Mouse (Mus musculus): ENCODE results near the gene Jph3. TPM values are rescaled to one million over a fixed set of nuclear protein-coding genes. Genes with fewer than 3 reads are reported as not detected.

The Jph3 gene
- polyA plus RNA-seq, 1 experiment from 2014 or later = 2.4 TPM

DNA sequence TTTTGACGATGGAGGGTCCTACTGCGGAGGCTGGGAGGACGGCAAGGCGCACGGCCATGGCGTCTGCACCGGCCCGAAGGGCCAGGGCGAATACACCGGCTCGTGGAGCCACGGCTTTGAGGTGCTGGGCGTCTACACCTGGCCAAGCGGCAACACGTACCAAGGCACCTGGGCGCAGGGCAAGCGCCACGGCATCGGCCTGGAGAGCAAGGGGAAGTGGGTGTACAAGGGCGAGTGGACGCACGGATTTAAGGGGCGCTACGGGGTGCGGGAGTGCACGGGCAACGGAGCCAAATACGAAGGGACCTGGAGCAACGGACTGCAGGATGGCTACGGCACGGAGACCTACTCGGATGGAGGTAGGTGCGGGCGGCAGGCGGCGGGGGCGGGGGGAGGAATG lies 1.2 kb downstream of the Jph3 start:
- no peaks in the 10 kb centered on the region; the same call in 1 of the 2 replicates for H3K9me3 ChIP-seq

DNA sequence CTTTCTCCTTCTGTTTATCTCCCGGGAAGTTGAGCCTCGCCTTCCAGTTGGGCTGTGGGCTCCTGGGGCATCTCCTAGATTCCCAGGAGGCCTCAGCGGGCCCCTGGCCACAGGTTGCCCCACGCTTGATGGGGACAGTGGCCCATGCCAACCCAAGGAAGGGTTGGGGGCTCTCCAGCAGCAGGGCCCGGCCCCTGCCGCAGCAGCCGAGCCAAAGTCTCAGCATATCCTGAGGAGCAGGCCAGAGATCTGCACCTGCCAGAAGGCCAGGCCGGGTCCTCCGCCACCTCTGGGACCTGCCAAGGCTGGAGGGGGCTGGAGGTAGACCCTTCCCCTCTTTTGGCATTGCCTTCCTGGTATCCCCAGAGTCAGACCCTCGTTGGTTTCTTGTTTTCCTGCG lies 1.6 kb downstream of the Jph3 start:
- H3K4me3 ChIP-seq = peak overlapping the region; percentile 59
- no peak overlapping the region for H3K27ac ChIP-seq
- H3K9me3 ChIP-seq = no peaks in the 10 kb centered on the region; the same call in 1 of the 2 replicates
- peak overlapping the region; percentile 87 for H3K4me2 ChIP-seq
- H3K4me1 ChIP-seq = peaks cover 18% of the 10 kb centered on the region
- H3K36me3 ChIP-seq = no peaks in the 10 kb centered on the region
- no peak overlapping the region for H3K9ac ChIP-seq
- peaks cover 84% of the 10 kb centered on the region for H3K27me3 ChIP-seq
- WGBS = 2% methylated on average over 11 of the region's 11 CpGs
- ATAC-seq (ENCODE audit: insufficient number of reproducible peaks, insufficient read depth, low FRiP score, low TSS enrichment, low read depth) = no peak

More for the DNA sequence above, 1.2 kb downstream of the Jph3 start:
- Histone ChIP-seq H3K36me3 (no peaks in the 10 kb centered on the region), H3K9ac (peak overlapping the region; percentile 54; the same call in 1 of the 2 replicates), H3K27me3 (peaks cover 84% of the 10 kb centered on the region), H3K27ac (no peak overlapping the region), H3K4me2 (peak overlapping the region; percentile 87), H3K4me3 (peak overlapping the region; percentile 59), H3K4me1 (peaks cover 18% of the 10 kb centered on the region)
- 1% methylated on average over 37 of the region's 37 CpGs for WGBS
- ATAC-seq (ENCODE audit: insufficient number of reproducible peaks, insufficient read depth, low FRiP score, low TSS enrichment, low read depth) = no peak

DNA sequence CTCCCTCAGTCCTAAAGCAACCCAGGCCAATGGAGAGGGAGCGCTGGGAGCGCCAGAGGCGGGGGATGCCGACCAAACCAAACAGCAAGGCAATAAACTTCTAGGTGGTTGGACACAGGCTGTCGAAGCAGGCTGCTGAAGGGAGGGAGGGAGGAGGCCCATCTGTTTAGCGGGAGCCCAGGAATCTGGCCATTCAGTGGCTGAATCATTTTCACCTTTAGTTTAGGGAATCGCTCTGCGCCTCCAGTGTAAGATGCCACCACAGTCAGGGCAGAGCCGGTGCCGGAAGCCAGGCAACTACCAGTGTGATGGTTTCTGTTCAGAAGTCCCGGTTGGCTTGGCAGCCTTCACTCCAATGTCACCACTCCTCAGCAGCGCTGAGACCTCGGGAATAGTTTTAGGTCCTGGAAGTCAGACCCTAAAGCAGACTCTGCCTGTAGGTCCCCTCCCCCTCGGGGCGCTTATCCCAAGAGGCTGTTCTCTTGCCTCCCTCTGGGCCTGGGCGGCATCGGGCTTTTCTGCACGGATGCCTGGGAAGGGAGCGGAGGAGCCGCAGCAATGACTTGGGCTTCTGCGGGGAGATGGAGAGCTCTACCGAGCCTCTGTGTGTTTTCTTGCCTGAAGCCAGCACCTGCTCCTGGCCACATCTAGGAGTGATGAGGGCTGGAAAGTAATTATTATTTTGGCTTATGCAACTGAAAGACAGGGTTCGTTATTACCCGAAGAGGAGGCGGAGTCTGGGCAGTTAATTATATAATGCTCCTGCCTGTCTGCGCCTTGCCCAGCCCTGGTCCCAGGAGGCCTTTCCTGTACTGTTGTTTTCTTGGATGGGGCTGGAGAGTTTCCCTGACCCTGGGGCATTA lies 2.3 kb downstream of the Jph3 start:
- WGBS = 6% methylated on average over 26 of the region's 26 CpGs
- H3K9ac ChIP-seq = no peak overlapping the region
- peak overlapping the region; percentile 87 for H3K4me2 ChIP-seq
- H3K4me1 ChIP-seq = peaks cover 18% of the 10 kb centered on the region
- peak overlapping the region; percentile 59; the same call in 1 of the 2 replicates for H3K4me3 ChIP-seq
- H3K27ac ChIP-seq = no peak overlapping the region
- peaks cover 81% of the 10 kb centered on the region for H3K27me3 ChIP-seq
- H3K9me3 ChIP-seq = no peaks in the 10 kb centered on the region; the same call in 1 of the 2 replicates
- H3K36me3 ChIP-seq = no peaks in the 10 kb centered on the region
- no peak for ATAC-seq (ENCODE audit: insufficient number of reproducible peaks, insufficient read depth, low FRiP score, low TSS enrichment, low read depth)

DNA sequence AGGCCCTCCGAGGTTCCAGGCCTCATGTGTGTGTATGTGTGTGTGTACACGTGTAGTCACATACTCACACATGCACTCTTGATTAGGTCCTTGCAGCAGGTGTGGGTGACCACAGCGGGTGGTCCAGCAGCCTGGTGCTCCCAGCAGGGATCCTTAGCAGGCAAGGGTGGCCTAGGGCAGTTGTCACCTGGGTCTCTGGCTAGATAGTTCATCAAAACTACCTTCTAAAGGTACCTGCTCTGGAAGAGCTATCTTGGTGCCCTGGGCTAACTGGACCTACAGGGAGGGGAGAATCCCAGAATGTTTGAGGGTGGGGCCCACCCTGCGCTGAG lies 2.9 kb downstream of the Jph3 start:
- H3K4me3 ChIP-seq = no peak overlapping the region; the same call in 1 of the 2 replicates
- no peak overlapping the region for H3K9ac ChIP-seq
- no peaks in the 10 kb centered on the region for H3K36me3 ChIP-seq
- H3K27me3 ChIP-seq = peaks cover 77% of the 10 kb centered on the region
- H3K9me3 ChIP-seq = no peaks in the 10 kb centered on the region
- peaks cover 18% of the 10 kb centered on the region for H3K4me1 ChIP-seq
- WGBS = 54% methylated on average over 4 of the region's 4 CpGs
- H3K27ac ChIP-seq = no peak overlapping the region
- H3K4me2 ChIP-seq = no peak overlapping the region
- no peak for ATAC-seq (ENCODE audit: insufficient number of reproducible peaks, insufficient read depth, low FRiP score, low TSS enrichment, low read depth)

DNA sequence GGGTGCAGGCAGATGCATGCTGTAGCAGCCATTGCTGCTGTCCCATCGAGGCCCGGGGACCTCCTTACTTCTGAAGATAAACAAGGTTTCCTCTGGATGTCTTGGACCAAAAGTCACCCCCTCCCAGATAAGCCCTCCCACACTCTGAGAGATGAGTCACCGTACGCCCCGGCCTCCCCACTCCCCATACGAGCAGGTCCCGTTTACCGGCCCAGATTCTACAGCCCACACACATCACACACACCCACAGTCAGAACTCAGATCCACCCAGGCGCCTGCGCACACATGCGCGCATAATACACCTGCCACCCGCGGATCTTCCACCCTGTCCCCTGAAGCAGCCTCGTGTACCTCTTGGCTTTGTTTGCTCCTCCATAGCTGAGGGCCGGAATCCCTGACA lies 4.8 kb downstream of the Jph3 start:
- Histone ChIP-seq H3K9ac (no peak overlapping the region), H3K9me3 (no peaks in the 10 kb centered on the region), H3K4me1 (peaks cover 18% of the 10 kb centered on the region), H3K4me3 (no peak overlapping the region), H3K27me3 (peaks cover 59% of the 10 kb centered on the region), H3K27ac (no peak overlapping the region), H3K36me3 (no peaks in the 10 kb centered on the region), H3K4me2 (no peak overlapping the region)
- ATAC-seq (ENCODE audit: insufficient number of reproducible peaks, insufficient read depth, low FRiP score, low TSS enrichment, low read depth) = no peak
- WGBS = 92% methylated on average over 16 of the region's 16 CpGs

DNA sequence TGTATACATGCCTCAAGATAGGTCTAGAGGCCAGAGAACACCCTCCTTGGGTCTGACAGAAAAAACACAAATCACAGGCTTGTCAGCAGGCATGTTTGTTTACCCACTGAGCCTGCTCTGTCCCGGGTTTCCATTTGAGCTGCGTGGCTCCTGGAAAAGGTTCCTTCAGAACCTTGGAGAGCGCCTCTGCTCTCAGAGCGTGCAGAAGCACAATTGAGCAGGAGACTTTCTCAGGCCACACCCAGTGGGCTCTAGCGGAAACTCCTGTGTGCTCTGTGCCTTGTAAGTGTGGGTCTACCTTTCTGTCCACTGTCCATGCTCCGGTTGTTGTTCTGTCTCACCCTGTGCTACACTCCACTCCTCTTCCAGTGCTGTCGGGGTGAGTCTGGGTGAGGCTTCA lies 6.8 kb downstream of the Jph3 start:
- WGBS = 15% methylated on average over 7 of the region's 7 CpGs
- Histone ChIP-seq H3K9ac (no peak overlapping the region), H3K4me1 (peaks cover 7% of the 10 kb centered on the region; the same call in 1 of the 2 replicates), H3K36me3 (no peaks in the 10 kb centered on the region), H3K4me2 (no peak overlapping the region), H3K27me3 (peaks cover 39% of the 10 kb centered on the region), H3K4me3 (no peak overlapping the region), H3K27ac (no peak overlapping the region), H3K9me3 (no peaks in the 10 kb centered on the region)
- no peak for ATAC-seq (ENCODE audit: insufficient number of reproducible peaks, insufficient read depth, low FRiP score, low TSS enrichment, low read depth)

DNA sequence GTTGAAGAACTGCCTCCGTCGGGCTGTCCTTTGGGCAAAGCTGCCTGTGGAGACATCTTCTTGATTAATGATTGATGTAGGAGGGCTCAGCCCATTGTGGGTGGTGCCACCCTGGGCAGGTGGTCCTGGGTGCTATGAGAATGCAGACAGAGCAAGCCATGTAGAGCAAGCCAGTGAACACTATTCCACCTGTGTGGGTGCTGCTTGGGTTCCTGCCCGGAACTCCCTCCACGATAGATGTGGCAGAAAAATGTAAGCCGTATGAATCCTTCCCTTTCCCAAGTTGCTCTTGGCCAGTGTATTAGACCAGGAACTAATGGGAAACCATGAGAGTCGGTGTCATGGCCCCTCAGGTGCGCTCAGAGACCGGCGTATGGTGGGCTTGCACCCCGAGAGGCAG lies 11.3 kb downstream of the Jph3 start:
- H3K4me1 ChIP-seq = no peaks in the 10 kb centered on the region
- no peaks in the 10 kb centered on the region for H3K9me3 ChIP-seq
- no peak overlapping the region for H3K4me2 ChIP-seq
- peaks cover 3% of the 10 kb centered on the region; the same call in 1 of the 2 replicates for H3K27me3 ChIP-seq
- no peak overlapping the region for H3K27ac ChIP-seq
- no peak overlapping the region for H3K4me3 ChIP-seq
- no peaks in the 10 kb centered on the region for H3K36me3 ChIP-seq
- WGBS = 84% methylated on average over 10 of the region's 10 CpGs
- H3K9ac ChIP-seq = no peak overlapping the region
- no peak for ATAC-seq (ENCODE audit: insufficient number of reproducible peaks, insufficient read depth, low FRiP score, low TSS enrichment, low read depth)

DNA sequence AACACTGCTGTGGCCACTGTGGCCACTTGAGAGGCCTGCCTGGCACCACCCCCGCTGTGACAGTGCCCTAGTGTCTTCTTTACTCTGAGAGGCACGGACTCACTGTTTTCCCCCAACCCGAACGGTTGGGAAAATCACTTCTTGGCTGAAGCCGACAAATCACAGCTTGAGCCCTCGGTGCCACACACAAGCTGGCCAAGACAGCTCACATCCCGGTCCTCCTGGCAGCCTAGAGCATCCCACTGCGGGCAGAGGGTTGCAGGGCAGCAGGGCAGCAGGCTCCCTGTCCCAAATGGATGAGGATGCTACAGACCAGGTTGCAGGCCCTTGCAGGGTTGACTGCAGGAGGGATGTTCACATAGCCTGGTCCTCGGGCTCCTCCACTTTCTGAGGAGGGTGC lies 20.1 kb downstream of the Jph3 start:
- 78% methylated on average over 9 of the region's 9 CpGs for WGBS
- Histone ChIP-seq H3K4me2 (no peak overlapping the region), H3K9me3 (no peaks in the 10 kb centered on the region), H3K4me1 (no peaks in the 10 kb centered on the region), H3K27ac (no peak overlapping the region), H3K27me3 (peaks cover 19% of the 10 kb centered on the region), H3K4me3 (no peak overlapping the region), H3K36me3 (no peaks in the 10 kb centered on the region), H3K9ac (no peak overlapping the region)
- ATAC-seq (ENCODE audit: insufficient number of reproducible peaks, insufficient read depth, low FRiP score, low TSS enrichment, low read depth) = no peak

DNA sequence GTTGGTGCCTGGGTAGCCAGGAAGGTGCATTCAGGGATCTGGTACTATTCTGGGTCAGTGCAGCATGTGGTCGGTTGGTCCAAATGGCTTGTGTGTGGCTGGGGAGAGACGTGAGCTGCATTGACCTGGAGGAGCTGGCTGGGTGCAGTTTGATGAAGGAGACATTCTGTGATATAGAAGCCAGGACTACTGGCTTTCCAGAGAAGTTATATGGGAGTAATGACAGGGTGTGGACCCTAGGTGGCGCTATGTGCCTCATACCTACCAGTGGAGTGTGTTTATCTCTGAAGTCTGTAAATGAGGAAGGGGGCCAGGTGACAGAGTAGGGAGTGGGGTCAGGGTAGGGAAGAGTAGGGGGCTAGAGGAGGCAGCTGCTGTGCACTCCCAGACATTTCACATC lies 21.1 kb downstream of the Jph3 start:
- Histone ChIP-seq H3K4me2 (no peak overlapping the region), H3K27ac (no peak overlapping the region), H3K9ac (no peak overlapping the region), H3K4me1 (no peaks in the 10 kb centered on the region), H3K36me3 (no peaks in the 10 kb centered on the region), H3K9me3 (no peaks in the 10 kb centered on the region), H3K27me3 (peaks cover 24% of the 10 kb centered on the region), H3K4me3 (no peak overlapping the region)
- ATAC-seq (ENCODE audit: insufficient number of reproducible peaks, insufficient read depth, low FRiP score, low TSS enrichment, low read depth) = no peak
- WGBS = 33% methylated on average over 3 of the region's 3 CpGs

DNA sequence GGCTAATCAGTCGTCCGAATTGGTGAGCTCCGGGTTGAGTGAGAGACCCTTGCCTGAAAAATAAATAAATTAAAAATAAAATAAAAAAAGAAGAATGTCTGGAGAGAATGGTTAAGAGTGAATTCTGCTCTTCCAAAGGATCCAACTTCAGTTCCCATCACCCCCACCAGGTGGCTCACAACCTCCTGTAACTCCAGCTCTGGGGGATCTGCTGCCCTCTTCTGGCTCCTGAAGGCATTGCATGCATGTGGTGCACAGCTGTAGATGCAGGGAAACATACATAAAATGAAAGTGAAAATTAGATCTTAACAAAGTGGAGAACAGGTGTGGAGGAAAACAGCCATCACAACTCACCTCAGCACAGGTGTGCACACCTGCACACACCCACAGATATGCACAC lies 22.0 kb downstream of the Jph3 start:
- Histone ChIP-seq H3K36me3 (no peaks in the 10 kb centered on the region), H3K9ac (no peak overlapping the region), H3K27me3 (peaks cover 24% of the 10 kb centered on the region), H3K9me3 (no peaks in the 10 kb centered on the region), H3K4me3 (no peak overlapping the region), H3K27ac (no peak overlapping the region), H3K4me2 (no peak overlapping the region), H3K4me1 (no peaks in the 10 kb centered on the region)
- no peak for ATAC-seq (ENCODE audit: insufficient number of reproducible peaks, insufficient read depth, low FRiP score, low TSS enrichment, low read depth)
- WGBS = 13% methylated on average over 3 of the region's 3 CpGs

DNA sequence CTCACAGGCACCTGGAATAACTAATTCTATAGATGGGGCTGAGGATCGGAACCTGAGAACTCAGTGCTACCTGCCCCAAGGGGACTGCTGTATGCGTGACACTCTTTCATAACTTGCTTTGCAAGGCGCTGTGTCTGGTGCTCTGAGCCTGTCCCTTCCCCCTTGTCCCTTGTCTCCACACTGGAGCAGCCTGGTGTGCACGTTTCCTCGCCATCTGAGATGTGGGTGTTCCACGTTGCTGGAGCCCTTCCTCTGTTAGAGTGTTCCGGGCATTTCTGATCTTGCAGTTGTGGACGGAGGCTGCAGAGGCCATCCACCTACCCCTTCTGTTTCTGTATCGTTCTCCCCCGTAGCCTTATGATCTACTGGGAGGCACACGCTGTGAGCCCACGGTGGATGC lies 29.0 kb downstream of the Jph3 start:
- Histone ChIP-seq H3K4me3 (no peak overlapping the region), H3K36me3 (no peaks in the 10 kb centered on the region), H3K9me3 (no peaks in the 10 kb centered on the region), H3K4me1 (no peaks in the 10 kb centered on the region), H3K27ac (no peak overlapping the region), H3K4me2 (no peak overlapping the region), H3K9ac (no peak overlapping the region), H3K27me3 (0 out of 2 replicates have a peak, but pooled peaks cover 12% of the 10 kb centered on the region)
- WGBS = 73% methylated on average over 12 of the region's 12 CpGs
- ATAC-seq (ENCODE audit: insufficient number of reproducible peaks, insufficient read depth, low FRiP score, low TSS enrichment, low read depth) = no peak

DNA sequence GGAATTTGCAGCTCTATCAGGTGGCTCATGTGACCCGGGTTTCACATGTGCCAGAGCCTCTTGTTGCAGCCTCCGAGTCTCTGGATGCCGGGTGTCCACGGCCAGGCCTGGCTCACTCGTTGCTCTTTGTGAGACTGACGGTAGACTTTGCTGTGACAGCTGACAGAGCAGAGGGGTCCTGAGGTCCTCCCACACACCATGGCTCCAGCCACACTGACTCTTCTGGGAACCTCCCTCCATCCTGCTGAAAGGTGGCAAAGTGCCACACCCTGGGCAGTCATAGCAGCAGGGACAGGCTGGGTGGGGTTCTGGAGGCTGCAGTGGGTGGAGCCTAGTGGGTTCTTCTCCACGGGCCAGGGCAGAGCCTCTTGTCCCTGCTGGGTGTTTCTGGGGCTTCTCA lies 31.1 kb downstream of the Jph3 start:
- WGBS = 78% methylated on average over 7 of the region's 7 CpGs

More for the DNA sequence above, 31.1 kb downstream of the Jph3 start:
- no peaks in the 10 kb centered on the region for H3K27me3 ChIP-seq
- no peak overlapping the region for H3K4me3 ChIP-seq
- H3K9ac ChIP-seq = no peak overlapping the region
- no peak overlapping the region for H3K27ac ChIP-seq
- no peaks in the 10 kb centered on the region for H3K36me3 ChIP-seq
- ATAC-seq (ENCODE audit: insufficient number of reproducible peaks, insufficient read depth, low FRiP score, low TSS enrichment, low read depth) = no peak
- no peaks in the 10 kb centered on the region for H3K9me3 ChIP-seq
- no peak overlapping the region for H3K4me2 ChIP-seq
- H3K4me1 ChIP-seq = no peaks in the 10 kb centered on the region

Data from embryonic facial prominence, embryonic 13.5 days (tissue).